Mouse (Mus musculus): ENCODE measurements around the gene Cd86.

The Cd86 gene

GRCm38 (mm10) chr16:36665782-36666181 is at the start of gene Cd86:
TSS of gene Cd86 (minus strand) at chr16:36666081.
- DNase-seq (ENCODE audit: low spot score), result no peak

DNA sequence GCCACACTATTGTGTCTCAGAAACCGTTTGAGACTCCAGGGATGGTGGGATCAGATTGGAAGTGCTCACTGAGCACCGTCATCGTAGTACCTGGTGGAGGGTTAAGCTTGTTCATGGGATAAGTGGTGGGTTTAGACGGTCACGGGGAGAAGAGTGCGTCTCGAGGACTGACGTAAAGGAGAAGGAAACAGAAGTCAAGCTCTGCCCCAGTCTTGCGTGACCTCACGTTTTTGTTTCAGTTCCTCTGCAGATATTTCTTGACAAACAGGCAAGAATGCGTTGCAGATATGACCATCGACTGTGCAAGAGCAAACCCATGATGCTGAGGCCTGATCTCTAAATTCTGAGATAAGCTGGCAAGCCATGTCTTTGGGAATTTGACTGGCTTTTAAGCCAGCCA is 45.9 kb upstream of the Cd86 start:
- DNase-seq (ENCODE audit: low spot score), result no peak

GRCm38 (mm10) chr16:36710794-36711193 is 44.9 kb upstream of the Cd86 start:
- DNase-seq (ENCODE audit: low spot score), result no peak

GRCm38 (mm10) chr16:36709405-36709804 is 43.5 kb upstream of the Cd86 start:
- DNase-seq (ENCODE audit: low spot score), result no peak

- no peak for DNase-seq (ENCODE audit: low spot score)
These were observed 42.9 kb upstream of the Cd86 start for GRCm38 (mm10) chr16:36708751-36709150.

DNA sequence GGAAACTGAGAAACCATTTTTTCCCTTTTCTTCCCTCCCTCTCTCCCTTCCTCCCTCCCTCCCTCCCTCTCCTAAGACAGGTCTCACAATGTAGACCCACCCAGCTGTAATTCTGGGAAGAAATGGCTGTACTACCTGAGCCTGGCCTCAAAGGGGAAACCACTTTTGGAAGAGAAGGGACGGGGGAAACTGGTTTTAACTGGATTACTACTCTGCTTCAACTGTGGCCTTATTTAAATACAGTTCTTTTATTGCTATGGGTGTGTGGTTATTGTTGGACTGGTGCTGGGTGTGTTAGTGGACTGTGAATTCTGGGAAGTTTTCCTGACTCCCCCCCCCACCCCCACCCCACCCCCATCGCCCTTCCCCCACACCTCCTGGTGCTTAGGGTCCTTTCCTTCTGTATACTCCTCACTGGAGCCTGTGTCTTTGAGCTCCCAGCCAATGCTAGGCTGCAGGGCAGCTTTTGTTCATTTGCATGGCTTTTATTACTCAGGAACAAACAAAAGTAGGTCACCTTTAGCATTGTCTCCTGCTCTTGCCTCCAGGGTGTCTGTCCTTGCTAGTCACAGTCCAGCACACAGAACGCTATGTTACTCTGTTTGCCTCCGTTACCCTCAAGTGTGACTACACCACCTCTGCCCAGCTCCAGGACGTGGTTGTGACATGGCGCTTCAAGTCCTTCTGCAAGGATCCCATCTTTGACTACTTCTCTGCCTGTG is 42.0 kb upstream of the Cd86 start:
- no peak for DNase-seq (ENCODE audit: low spot score)

GRCm38 (mm10) chr16:36700484-36700883 is 34.6 kb upstream of the Cd86 start:
- no peak for DNase-seq (ENCODE audit: low spot score)

GRCm38 (mm10) chr16:36697331-36697730 is 31.4 kb upstream of the Cd86 start:
- DNase-seq (ENCODE audit: low spot score), result no peak

GRCm38 (mm10) chr16:36694798-36695290 is 29.0 kb upstream of the Cd86 start:
- no peak for DNase-seq (ENCODE audit: low spot score)

- DNase-seq (ENCODE audit: low spot score), result no peak
These were observed 28.0 kb upstream of the Cd86 start, which contains the start of gene Ildr1 for GRCm38 (mm10) chr16:36693818-36694413. TSS of gene Ildr1 (plus strand) at chr16:36693978.

- DNase-seq (ENCODE audit: low spot score), result no peak
These were observed 25.6 kb upstream of the Cd86 start for GRCm38 (mm10) chr16:36691484-36691883.

- no peak for DNase-seq (ENCODE audit: low spot score)
These were observed 22.2 kb upstream of the Cd86 start for GRCm38 (mm10) chr16:36688076-36688475.

DNA sequence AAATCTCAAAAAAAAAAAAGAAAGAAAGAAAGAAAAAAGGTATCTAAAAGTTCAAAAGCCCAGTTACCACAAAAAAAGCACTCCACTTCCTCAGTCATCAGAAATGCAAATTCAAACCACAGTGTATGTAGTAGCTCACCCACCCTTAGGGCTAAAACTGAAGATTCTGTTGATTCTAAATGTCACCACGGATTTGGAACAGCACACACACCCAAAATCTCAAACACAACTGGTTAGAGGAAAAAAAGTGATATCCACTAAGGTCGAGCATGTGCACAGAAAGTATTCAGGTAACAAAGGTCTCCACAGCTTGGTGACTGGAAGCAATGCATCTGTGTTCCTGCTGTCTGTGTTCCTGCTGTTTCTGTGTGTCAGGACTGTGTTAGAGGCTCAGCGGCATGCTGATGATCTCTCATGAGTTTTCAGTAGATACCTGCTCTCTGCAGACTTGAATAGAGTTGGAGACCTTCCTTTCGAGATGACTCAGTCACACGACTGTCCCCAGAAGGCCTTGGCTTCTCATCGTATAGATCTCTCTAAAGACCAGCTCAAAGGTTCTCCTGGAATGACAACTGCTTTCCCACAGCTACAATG is 18.5 kb upstream of the Cd86 start:
- no peak for DNase-seq (ENCODE audit: low spot score)

- DNase-seq (ENCODE audit: low spot score), result no peak
These were observed 15.9 kb upstream of the Cd86 start for GRCm38 (mm10) chr16:36681829-36682228.

GRCm38 (mm10) chr16:36675902-36676301 is 10.0 kb upstream of the Cd86 start:
- DNase-seq (ENCODE audit: low spot score), result no peak

DNA sequence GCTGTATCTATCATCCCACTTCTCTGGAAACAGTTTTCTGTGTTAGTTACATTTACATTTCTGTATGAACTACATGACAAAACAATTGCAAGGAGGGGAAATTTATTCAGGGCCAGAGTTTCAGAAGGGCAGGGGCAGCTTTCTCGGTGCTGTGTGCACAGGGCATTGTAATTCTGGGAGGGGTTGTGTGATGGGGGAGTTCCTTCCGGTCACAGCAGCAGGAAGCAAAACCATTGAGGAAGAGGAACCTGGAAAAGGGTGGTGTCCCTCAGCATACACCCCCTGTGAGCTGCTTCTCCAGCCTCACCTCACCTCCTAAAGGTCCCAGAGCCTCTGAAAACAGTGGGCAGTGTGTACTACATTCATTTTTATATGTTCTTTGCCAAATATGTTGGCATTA is 9.4 kb upstream of the Cd86 start:
- DNase-seq (ENCODE audit: low spot score), result no peak

GRCm38 (mm10) chr16:36674457-36675204 is 8.8 kb upstream of the Cd86 start:
- no peak for DNase-seq (ENCODE audit: low spot score)

DNA sequence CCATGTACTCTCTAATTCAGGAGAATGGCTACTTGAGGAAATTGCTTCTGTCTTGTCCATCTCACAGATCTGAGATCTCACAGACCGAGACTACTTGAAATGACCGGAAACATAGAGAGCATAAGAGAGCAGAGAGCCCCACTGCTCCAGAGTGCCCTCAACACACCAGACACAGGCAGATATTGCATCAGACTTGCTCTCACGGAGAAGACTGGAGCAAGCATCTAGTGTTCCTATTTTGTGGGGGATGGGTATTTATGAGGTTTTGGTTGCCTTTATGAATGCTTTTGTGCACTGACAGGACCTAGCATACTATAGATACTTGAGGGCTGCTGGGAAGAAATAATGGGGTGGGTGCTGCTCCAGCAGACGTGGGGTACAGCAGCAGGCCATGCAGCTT is 7.3 kb upstream of the Cd86 start:
- DNase-seq (ENCODE audit: low spot score), result no peak

- no peak for DNase-seq (ENCODE audit: low spot score)
These were observed 4.7 kb upstream of the Cd86 start for GRCm38 (mm10) chr16:36670590-36670989.

DNA sequence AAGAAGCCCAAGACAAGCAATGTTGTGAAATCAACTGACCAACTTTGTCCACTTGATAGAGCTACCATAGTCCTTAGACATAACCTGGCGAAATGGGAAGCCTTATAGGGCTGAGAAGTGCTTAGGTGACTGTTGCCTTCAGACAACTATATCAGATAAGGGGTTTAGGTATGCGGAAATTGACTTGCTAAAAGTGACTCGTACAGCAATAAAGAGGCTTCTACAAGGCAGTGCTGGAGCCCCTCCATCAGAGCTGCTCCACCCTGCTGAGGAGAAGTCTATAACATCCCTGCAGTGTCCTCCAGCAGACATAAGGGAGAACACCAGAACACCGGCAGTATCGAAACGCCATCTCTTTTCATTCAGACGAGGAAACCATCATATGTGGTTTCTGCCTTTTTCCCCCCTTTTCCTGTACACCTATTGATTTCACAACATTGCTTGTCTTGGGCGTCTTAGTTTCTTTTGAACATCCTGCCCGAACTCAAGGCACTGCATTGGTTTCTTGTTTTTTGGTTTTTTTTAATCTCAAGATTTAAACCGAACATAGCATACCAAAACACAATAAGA is 652 bp upstream of the Cd86 start:
- DNase-seq (ENCODE audit: low spot score), result no peak

DNA sequence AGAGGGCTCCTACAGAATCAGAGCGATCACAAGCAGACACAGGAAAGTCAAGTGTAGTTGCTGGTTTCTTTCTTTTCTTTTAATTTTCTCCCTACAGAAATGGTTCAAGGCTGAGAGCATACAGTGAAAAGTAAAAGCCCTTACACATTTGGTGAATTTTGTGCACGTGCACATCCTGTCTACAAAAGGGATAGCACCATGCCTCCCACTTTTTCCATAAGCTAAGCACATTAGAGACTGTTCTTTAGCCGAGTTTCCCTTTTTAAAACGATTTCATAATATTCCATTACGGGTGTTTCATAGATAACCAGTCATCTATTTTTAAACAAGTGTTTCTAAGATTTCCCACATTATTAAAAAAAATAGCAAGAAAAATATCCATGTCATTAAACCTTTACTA is 2.4 kb downstream of the Cd86 start:
- DNase-seq (ENCODE audit: low spot score), result no peak

- DNase-seq (ENCODE audit: low spot score), result no peak
These were observed 4.6 kb downstream of the Cd86 start for GRCm38 (mm10) chr16:36661330-36661729.
